Mouse (Mus musculus): Measurements from ENCODE around the gene Bach1. TPM values are rescaled to one million over a fixed set of nuclear protein-coding genes. Genes with fewer than 3 reads are reported as not detected.

Gene Bach1
- polyA plus RNA-seq, 1 experiment from 2014 or later, result 14.5 TPM

- DNase-seq (ENCODE audit: low spot score), result no peak
- H3K36me3 ChIP-seq (ENCODE audit: control insufficient read depth, insufficient read depth, low read length), result no peaks in the 10 kb centered on the region
- 85% methylated on average over 2 of the region's 2 CpGs for WGBS
- H3K9me3 ChIP-seq (ENCODE audit: control insufficient read depth, low read length), result no peaks in the 10 kb centered on the region
- H3K4me1 ChIP-seq (replicated peaks; ENCODE audit: control insufficient read depth, insufficient read depth, low read length), result peaks cover 28% of the 10 kb centered on the region
- no peak for ATAC-seq (replicated peaks; ENCODE audit: low FRiP score, low TSS enrichment, low read depth)
- no peak overlapping the region for H3K27ac ChIP-seq (ENCODE audit: low read depth)
- no peaks in the 10 kb centered on the region for H3K27me3 ChIP-seq (replicated peaks; ENCODE audit: control insufficient read depth, insufficient read depth, low read length)
- H3K9ac ChIP-seq (ENCODE audit: low read length), result no peak overlapping the region
- no peak overlapping the region for H3K4me2 ChIP-seq (ENCODE audit: low read length)
- H3K4me3 ChIP-seq (ENCODE audit: low read depth, low read length), result no peak overlapping the region
Observed at GRCm38 (mm10) chr16:87701891-87702290, 3.1 kb downstream of the Bach1 start.

GRCm38 (mm10) chr16:87702881-87703280 is 4.1 kb downstream of the Bach1 start:
- 94% methylated on average over 5 of the region's 5 CpGs for WGBS

GRCm38 (mm10) chr16:87704225-87704624 is 5.5 kb downstream of the Bach1 start:
- Histone ChIP-seq H3K9me3 (ENCODE audit: control insufficient read depth, low read length) (no peaks in the 10 kb centered on the region), H3K4me3 (ENCODE audit: low read depth, low read length) (no peak overlapping the region), H3K36me3 (ENCODE audit: control insufficient read depth, insufficient read depth, low read length) (no peaks in the 10 kb centered on the region), H3K4me2 (ENCODE audit: low read length) (no peak overlapping the region), H3K27ac (ENCODE audit: low read depth) (no peak overlapping the region), H3K4me1 (replicated peaks; ENCODE audit: control insufficient read depth, insufficient read depth, low read length) (peaks cover 43% of the 10 kb centered on the region), H3K9ac (ENCODE audit: low read length) (no peak overlapping the region), H3K27me3 (replicated peaks; ENCODE audit: control insufficient read depth, insufficient read depth, low read length) (no peaks in the 10 kb centered on the region)
- ATAC-seq (replicated peaks; ENCODE audit: low FRiP score, low TSS enrichment, low read depth), result no peak
- 62% methylated on average over 5 of the region's 5 CpGs for WGBS
- DNase-seq (ENCODE audit: low spot score), result no peak

More at GRCm38 (mm10) chr16:87702881-87703280, 4.1 kb downstream of the Bach1 start:
- no peak for DNase-seq (ENCODE audit: low spot score)
- Histone ChIP-seq H3K9ac (ENCODE audit: low read length) (no peak overlapping the region), H3K4me3 (ENCODE audit: low read depth, low read length) (no peak overlapping the region), H3K4me2 (ENCODE audit: low read length) (no peak overlapping the region), H3K36me3 (ENCODE audit: control insufficient read depth, insufficient read depth, low read length) (no peaks in the 10 kb centered on the region), H3K4me1 (replicated peaks; ENCODE audit: control insufficient read depth, insufficient read depth, low read length) (peaks cover 34% of the 10 kb centered on the region), H3K27me3 (replicated peaks; ENCODE audit: control insufficient read depth, insufficient read depth, low read length) (no peaks in the 10 kb centered on the region), H3K27ac (ENCODE audit: low read depth) (no peak overlapping the region), H3K9me3 (ENCODE audit: control insufficient read depth, low read length) (no peaks in the 10 kb centered on the region)
- no peak for ATAC-seq (replicated peaks; ENCODE audit: low FRiP score, low TSS enrichment, low read depth)

- Histone ChIP-seq H3K9ac (ENCODE audit: low read length) (no peak overlapping the region), H3K4me2 (ENCODE audit: low read length) (peak overlapping the region; percentile 4), H3K27me3 (replicated peaks; ENCODE audit: control insufficient read depth, insufficient read depth, low read length) (no peaks in the 10 kb centered on the region), H3K4me3 (ENCODE audit: low read depth, low read length) (no peak overlapping the region), H3K4me1 (replicated peaks; ENCODE audit: control insufficient read depth, insufficient read depth, low read length) (peaks cover 40% of the 10 kb centered on the region), H3K9me3 (ENCODE audit: control insufficient read depth, low read length) (no peaks in the 10 kb centered on the region), H3K27ac (ENCODE audit: low read depth) (no peak overlapping the region), H3K36me3 (ENCODE audit: control insufficient read depth, insufficient read depth, low read length) (no peaks in the 10 kb centered on the region)
- no peak for DNase-seq (ENCODE audit: low spot score)
- WGBS, result 32% methylated on average over 19 of the region's 19 CpGs
- ATAC-seq (replicated peaks; ENCODE audit: low FRiP score, low TSS enrichment, low read depth), result peak; percentile 62; the same call in 1 of the 2 replicates
Observed at GRCm38 (mm10) chr16:87705892-87706589, 7.3 kb downstream of the Bach1 start.

GRCm38 (mm10) chr16:87707335-87707734 is 8.6 kb downstream of the Bach1 start:
- Histone ChIP-seq H3K9ac (ENCODE audit: low read length) (no peak overlapping the region), H3K9me3 (ENCODE audit: control insufficient read depth, low read length) (no peaks in the 10 kb centered on the region), H3K27ac (ENCODE audit: low read depth) (no peak overlapping the region), H3K4me2 (ENCODE audit: low read length) (no peak overlapping the region), H3K27me3 (replicated peaks; ENCODE audit: control insufficient read depth, insufficient read depth, low read length) (no peaks in the 10 kb centered on the region), H3K4me1 (replicated peaks; ENCODE audit: control insufficient read depth, insufficient read depth, low read length) (peaks cover 40% of the 10 kb centered on the region), H3K36me3 (ENCODE audit: control insufficient read depth, insufficient read depth, low read length) (no peaks in the 10 kb centered on the region), H3K4me3 (ENCODE audit: low read depth, low read length) (no peak overlapping the region)
- 65% methylated on average over 4 of the region's 4 CpGs for WGBS
- no peak for DNase-seq (ENCODE audit: low spot score)
- no peak for ATAC-seq (replicated peaks; ENCODE audit: low FRiP score, low TSS enrichment, low read depth)

GRCm38 (mm10) chr16:87708570-87708969 is 9.8 kb downstream of the Bach1 start:
- ATAC-seq (replicated peaks; ENCODE audit: low FRiP score, low TSS enrichment, low read depth), result no peak
- peaks cover 44% of the 10 kb centered on the region for H3K4me1 ChIP-seq (replicated peaks; ENCODE audit: control insufficient read depth, insufficient read depth, low read length)
- 75% methylated on average over 5 of the region's 5 CpGs for WGBS

GRCm38 (mm10) chr16:87709144-87709543 is 10.4 kb downstream of the Bach1 start:
- Histone ChIP-seq H3K4me3 (ENCODE audit: low read depth, low read length) (no peak overlapping the region), H3K4me1 (replicated peaks; ENCODE audit: control insufficient read depth, insufficient read depth, low read length) (peaks cover 41% of the 10 kb centered on the region), H3K27me3 (replicated peaks; ENCODE audit: control insufficient read depth, insufficient read depth, low read length) (no peaks in the 10 kb centered on the region), H3K36me3 (ENCODE audit: control insufficient read depth, insufficient read depth, low read length) (no peaks in the 10 kb centered on the region), H3K9ac (ENCODE audit: low read length) (no peak overlapping the region), H3K27ac (ENCODE audit: low read depth) (no peak overlapping the region), H3K9me3 (ENCODE audit: control insufficient read depth, low read length) (no peaks in the 10 kb centered on the region), H3K4me2 (ENCODE audit: low read length) (no peak overlapping the region)
- 34% methylated on average over 5 of the region's 5 CpGs for WGBS
- DNase-seq (ENCODE audit: low spot score) (no peak), ATAC-seq (replicated peaks; ENCODE audit: low FRiP score, low TSS enrichment, low read depth) (no peak)

More at GRCm38 (mm10) chr16:87708570-87708969, 9.8 kb downstream of the Bach1 start:
- Histone ChIP-seq H3K9ac (ENCODE audit: low read length) (no peak overlapping the region), H3K27me3 (replicated peaks; ENCODE audit: control insufficient read depth, insufficient read depth, low read length) (no peaks in the 10 kb centered on the region), H3K27ac (ENCODE audit: low read depth) (no peak overlapping the region), H3K4me3 (ENCODE audit: low read depth, low read length) (no peak overlapping the region), H3K9me3 (ENCODE audit: control insufficient read depth, low read length) (no peaks in the 10 kb centered on the region), H3K36me3 (ENCODE audit: control insufficient read depth, insufficient read depth, low read length) (no peaks in the 10 kb centered on the region), H3K4me2 (ENCODE audit: low read length) (no peak overlapping the region)
- no peak for DNase-seq (ENCODE audit: low spot score)

- Histone ChIP-seq H3K27ac (ENCODE audit: low read depth) (no peak overlapping the region), H3K9me3 (ENCODE audit: control insufficient read depth, low read length) (no peaks in the 10 kb centered on the region), H3K4me3 (ENCODE audit: low read depth, low read length) (no peak overlapping the region), H3K27me3 (replicated peaks; ENCODE audit: control insufficient read depth, insufficient read depth, low read length) (no peaks in the 10 kb centered on the region), H3K36me3 (ENCODE audit: control insufficient read depth, insufficient read depth, low read length) (0 out of 2 replicates have a peak, but pooled peaks cover 2% of the 10 kb centered on the region), H3K9ac (ENCODE audit: low read length) (no peak overlapping the region), H3K4me1 (replicated peaks; ENCODE audit: control insufficient read depth, insufficient read depth, low read length) (peaks cover 36% of the 10 kb centered on the region), H3K4me2 (ENCODE audit: low read length) (no peak overlapping the region)
- ATAC-seq (replicated peaks; ENCODE audit: low FRiP score, low TSS enrichment, low read depth) (no peak), DNase-seq (ENCODE audit: low spot score) (no peak)
- WGBS, result 94% methylated on average over 9 of the region's 9 CpGs
Observed at GRCm38 (mm10) chr16:87709971-87710370, 11.2 kb downstream of the Bach1 start.

GRCm38 (mm10) chr16:87711961-87712360 is 13.2 kb downstream of the Bach1 start:
- Histone ChIP-seq H3K4me3 (ENCODE audit: low read depth, low read length) (no peak overlapping the region), H3K36me3 (ENCODE audit: control insufficient read depth, insufficient read depth, low read length) (peaks cover 15% of the 10 kb centered on the region; the same call in 1 of the 2 replicates), H3K4me1 (replicated peaks; ENCODE audit: control insufficient read depth, insufficient read depth, low read length) (peaks cover 32% of the 10 kb centered on the region), H3K9ac (ENCODE audit: low read length) (no peak overlapping the region), H3K9me3 (ENCODE audit: control insufficient read depth, low read length) (no peaks in the 10 kb centered on the region), H3K4me2 (ENCODE audit: low read length) (no peak overlapping the region), H3K27me3 (replicated peaks; ENCODE audit: control insufficient read depth, insufficient read depth, low read length) (no peaks in the 10 kb centered on the region), H3K27ac (ENCODE audit: low read depth) (no peak overlapping the region)
- DNase-seq (ENCODE audit: low spot score) (no peak), ATAC-seq (replicated peaks; ENCODE audit: low FRiP score, low TSS enrichment, low read depth) (no peak)
- 85% methylated on average over 2 of the region's 2 CpGs for WGBS
